Mouse (Mus musculus): ENCODE measurements around the gene Gsta1. TPM values are rescaled to one million over a fixed set of nuclear protein-coding genes. Genes with fewer than 3 reads are reported as not detected.

Gene Gsta1
- polyA plus RNA-seq (2015; fragmentation: Nextera tagmentation; extraction: Ambion mirVana) = not detected in 2 replicates

GRCm38 (mm10) chr9:78230461-78230860 lies at the start of gene Gsta1:
Gene Gsta1 (plus strand): TSS chr9:78230656.

GRCm38 (mm10) chr9:78182474-78182873 lies 48.0 kb upstream of the Gsta1 start, which contains the start of gene Gsta4:
Gene Gsta4 (plus strand): TSS chr9:78182774.

GRCm38 (mm10) chr9:78256914-78257313 lies 26.5 kb downstream of the Gsta1 start, which contains the start of gene Gm3776:
Gene Gm3776 (plus strand): TSS chr9:78257129.

GRCm38 (mm10) chr9:78289723-78290122 lies 59.3 kb downstream of the Gsta1 start, which contains the start of gene Gm10639:
Gene Gm10639 (plus strand): TSS chr9:78289923.

Other genes with a start within 250 kb of the Gsta1 start
- gene Gcm1, start 178.7 kb upstream of the Gsta1 start, polyA plus RNA-seq (2015; fragmentation: Nextera tagmentation; extraction: Ambion mirVana) = not detected in 2 replicates
- gene Fbxo9, start 121.6 kb upstream of the Gsta1 start, polyA plus RNA-seq (2015; fragmentation: Nextera tagmentation; extraction: Ambion mirVana) = 122 and 126 TPM in 2 replicates
- 24.0 and 26.8 TPM in 2 replicates for gene Ick, start 121.5 kb upstream of the Gsta1 start, polyA plus RNA-seq (2015; fragmentation: Nextera tagmentation; extraction: Ambion mirVana)
- gene Gsta4, start 47.9 kb upstream of the Gsta1 start, polyA plus RNA-seq (2015; fragmentation: Nextera tagmentation; extraction: Ambion mirVana) = 53.6 and 62.7 TPM in 2 replicates
- not detected in 2 replicates for gene Gm3776, start 26.5 kb downstream of the Gsta1 start, polyA plus RNA-seq (2015; fragmentation: Nextera tagmentation; extraction: Ambion mirVana)
- gene Gm10639, start 59.3 kb downstream of the Gsta1 start, polyA plus RNA-seq (2015; fragmentation: Nextera tagmentation; extraction: Ambion mirVana) = not detected in 2 replicates
- gene Omt2a, start 84.1 kb downstream of the Gsta1 start, polyA plus RNA-seq (2015; fragmentation: Nextera tagmentation; extraction: Ambion mirVana) = not detected in 2 replicates
- not detected in 2 replicates for gene Omt2b, start 96.9 kb downstream of the Gsta1 start, polyA plus RNA-seq (2015; fragmentation: Nextera tagmentation; extraction: Ambion mirVana)
- gene Gsta2, start 125.1 kb downstream of the Gsta1 start, polyA plus RNA-seq (2015; fragmentation: Nextera tagmentation; extraction: Ambion mirVana) = not detected in 2 replicates
- 5.0 and 5.3 TPM in 2 replicates for gene Dppa5a, start 137.5 kb downstream of the Gsta1 start, polyA plus RNA-seq (2015; fragmentation: Nextera tagmentation; extraction: Ambion mirVana)
- gene Ooep, start 148.1 kb downstream of the Gsta1 start, polyA plus RNA-seq (2015; fragmentation: Nextera tagmentation; extraction: Ambion mirVana) = 3.8 and 4.1 TPM in 2 replicates
- gene Ddx43, start 165.1 kb downstream of the Gsta1 start, polyA plus RNA-seq (2015; fragmentation: Nextera tagmentation; extraction: Ambion mirVana) = 0.20 and 0.40 TPM in 2 replicates
- gene Cgas, start 212.6 kb downstream of the Gsta1 start, polyA plus RNA-seq (2015; fragmentation: Nextera tagmentation; extraction: Ambion mirVana) = 0.76 and 1.2 TPM in 2 replicates
- 25.7 and 26.4 TPM in 2 replicates for gene Mto1, start 217.6 kb downstream of the Gsta1 start, polyA plus RNA-seq (2015; fragmentation: Nextera tagmentation; extraction: Ambion mirVana)
- gene Gm17324, start 218.1 kb downstream of the Gsta1 start, polyA plus RNA-seq (2015; fragmentation: Nextera tagmentation; extraction: Ambion mirVana) = 3.4 and 4.8 TPM in 2 replicates